Mouse (Mus musculus): Measurements from ENCODE around the gene Cdk19.

GRCm38 (mm10) chr10:40400293-40400692, 60.9 kb downstream of the Cdk19 start:
- no peak for TF ChIP-seq GATA1 (IDR thresholded peaks at IDR 0.05; ENCODE audit: borderline replicate concordance, low read length)
- no peak for TF ChIP-seq FLI1 (IDR thresholded peaks at IDR 0.05; ENCODE audit: low read length)
